In the genomic region with DNA sequence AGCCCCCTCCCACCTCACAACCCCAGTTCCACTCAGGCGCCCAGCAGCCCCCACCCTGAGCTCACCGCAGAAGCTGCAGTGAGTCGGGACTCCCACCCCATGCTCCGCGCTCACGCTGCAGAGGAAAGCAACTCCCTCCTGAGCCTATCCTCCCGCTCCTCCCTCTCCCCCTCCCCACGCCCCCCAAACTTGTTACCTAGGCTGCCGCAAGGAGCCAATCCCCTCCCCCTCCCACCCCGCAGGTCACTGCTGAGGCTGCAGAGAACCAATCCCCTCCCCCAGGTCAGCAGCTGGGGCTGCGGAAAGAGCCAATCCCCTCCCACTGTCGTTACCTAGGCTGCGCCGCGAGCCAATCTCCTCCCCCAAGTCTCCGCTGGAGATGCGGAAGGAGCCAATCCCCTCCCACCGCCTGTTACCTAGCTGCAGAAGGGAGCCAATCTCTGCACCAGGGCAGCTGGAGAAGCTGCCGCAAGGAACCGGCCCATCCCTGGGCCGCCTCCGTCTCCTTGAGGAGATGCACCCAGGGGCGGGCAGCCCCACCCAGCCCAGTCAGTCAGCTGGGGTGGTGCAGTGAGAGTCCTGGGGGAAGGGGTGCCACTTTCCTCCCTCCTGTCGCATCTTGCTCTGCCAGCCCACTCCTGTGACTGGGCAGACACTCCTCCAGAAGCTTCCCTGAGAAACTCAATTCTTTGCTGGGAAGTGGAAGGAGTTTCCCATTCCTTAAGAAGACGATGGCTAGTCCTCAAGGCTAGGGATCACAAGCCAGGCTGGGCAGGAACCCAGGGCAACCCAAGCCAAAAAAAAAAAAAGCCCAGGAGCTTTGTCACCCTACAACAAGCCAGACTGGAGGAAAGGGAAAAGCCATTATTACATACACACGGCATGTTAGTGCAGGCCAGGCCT, we compare ENCODE assay signal across 8 mouse cellular contexts. TPM values are rescaled to one million over a fixed set of nuclear protein-coding genes. Genes with fewer than 3 reads are reported as not detected.
DNase-seq lines count a peak whose midpoint lies in the region; ATAC-seq and TF ChIP-seq lines count a peak whose summit lies in the region.

No protein-coding gene starts in this region.

- no peak for TF ChIP-seq CTCF in bone marrow macrophage, adult 2 months (IDR thresholded peaks at IDR 0.05; ENCODE audit: low read depth, low read length)
- no peak for TF ChIP-seq CTCF in spleen, adult 2 months (IDR thresholded peaks at IDR 0.05; ENCODE audit: extremely low read depth, insufficient read depth, insufficient read length, insufficient replicate concordance)

- peak overlapping the region; percentile 31 for H3K9ac ChIP-seq in embryonic facial prominence, embryonic 15.5 days
- peak overlapping the region; percentile 73 for H3K9ac ChIP-seq in kidney, embryonic 14.5 days (ENCODE audit: low read depth, low read length)
- H3K9ac ChIP-seq in limb, embryonic 14.5 days (ENCODE audit: low read depth, low read length, severe bottlenecking): peak overlapping the region; percentile 43
- H3K9ac ChIP-seq in midbrain, embryonic 16.5 days (ENCODE audit: low read depth, low read length): peak overlapping the region; percentile 74

- no peaks in the 10 kb centered on the region for H3K27me3 ChIP-seq in embryonic facial prominence, embryonic 15.5 days
- H3K27me3 ChIP-seq in heart, embryonic 10.5 days (ENCODE audit: insufficient read depth, poor library complexity, severe bottlenecking): no peaks in the 10 kb centered on the region
- no peaks in the 10 kb centered on the region for H3K27me3 ChIP-seq in kidney, embryonic 14.5 days (ENCODE audit: control insufficient read depth, insufficient read depth, low read length)
- H3K27me3 ChIP-seq in limb, embryonic 14.5 days (ENCODE audit: control insufficient read depth, insufficient read depth, low read length): no peaks in the 10 kb centered on the region
- H3K27me3 ChIP-seq in midbrain, embryonic 16.5 days (ENCODE audit: control insufficient read depth, insufficient read depth, low read depth, low read length): no peaks in the 10 kb centered on the region
- no peaks in the 10 kb centered on the region for H3K27me3 ChIP-seq in spleen, adult 2 months (ENCODE audit: control insufficient read depth, insufficient read depth, low read length)

- peak overlapping the region; percentile 69 for H3K27ac ChIP-seq in bone marrow macrophage, adult 2 months (ENCODE audit: insufficient read depth, low read depth, low read length)
- H3K27ac ChIP-seq in embryonic facial prominence, embryonic 15.5 days (replicated peaks): peak overlapping the region; percentile 83
- peak overlapping the region; percentile 80 for H3K27ac ChIP-seq in heart, embryonic 10.5 days
- H3K27ac ChIP-seq in kidney, embryonic 14.5 days (ENCODE audit: low read depth, low read length): peak overlapping the region; percentile 86
- peak overlapping the region; percentile 71 for H3K27ac ChIP-seq in limb, embryonic 14.5 days (replicated peaks; ENCODE audit: low read depth, low read length)
- H3K27ac ChIP-seq in midbrain, embryonic 16.5 days (ENCODE audit: low read length): peak overlapping the region; percentile 89
- no peak overlapping the region; the same call in 1 of the 2 replicates for H3K27ac ChIP-seq in spleen, adult 2 months (ENCODE audit: insufficient read depth, low read length)

- peaks cover 54% of the 10 kb centered on the region for H3K4me1 ChIP-seq in bone marrow macrophage, adult 2 months (ENCODE audit: control insufficient read depth, insufficient read depth, low read length)
- H3K4me1 ChIP-seq in embryonic facial prominence, embryonic 15.5 days: peaks cover 62% of the 10 kb centered on the region
- H3K4me1 ChIP-seq in heart, embryonic 10.5 days: peaks cover 65% of the 10 kb centered on the region
- H3K4me1 ChIP-seq in kidney, embryonic 14.5 days (ENCODE audit: control insufficient read depth, insufficient read depth, low read length): peaks cover 61% of the 10 kb centered on the region
- H3K4me1 ChIP-seq in limb, embryonic 14.5 days (ENCODE audit: control insufficient read depth, insufficient read depth, low read length): peaks cover 46% of the 10 kb centered on the region
- H3K4me1 ChIP-seq in midbrain, embryonic 16.5 days (ENCODE audit: control insufficient read depth, insufficient read depth, low read length): peaks cover 60% of the 10 kb centered on the region
- peaks cover 16% of the 10 kb centered on the region for H3K4me1 ChIP-seq in spleen, adult 2 months (ENCODE audit: control insufficient read depth, insufficient read depth, insufficient read length)

- TF ChIP-seq POLR2A in bone marrow macrophage, adult 2 months (IDR thresholded peaks at IDR 0.05; ENCODE audit: borderline replicate concordance, low read depth, low read length): no peak
- TF ChIP-seq POLR2A in limb, embryonic 14.5 days (IDR thresholded peaks at IDR 0.05; ENCODE audit: borderline replicate concordance, extremely low read depth, insufficient read depth, insufficient read length): no peak
- no peak for TF ChIP-seq POLR2A in spleen, adult 2 months (IDR thresholded peaks at IDR 0.05; ENCODE audit: low read depth, low read length)

- WGBS in embryonic facial prominence, embryonic 15.5 days: 1% methylated on average over 26 of the region's 26 CpGs
- WGBS in heart, embryonic 10.5 days: 2% methylated on average over 24 of the region's 26 CpGs
- WGBS in kidney, embryonic 14.5 days: under 1% methylated on average over 21 of the region's 26 CpGs
- WGBS in limb, embryonic 14.5 days: under 1% methylated on average over 13 of the region's 26 CpGs
- under 1% methylated on average over 23 of the region's 26 CpGs for WGBS in midbrain, embryonic 16.5 days
- WGBS in spleen, adult 2 months: 3% methylated on average over 25 of the region's 26 CpGs

- peak overlapping the region; percentile 67 for H3K4me3 ChIP-seq in bone marrow macrophage, adult 2 months (ENCODE audit: insufficient read depth, low read length)
- peak overlapping the region; percentile 50 for H3K4me3 ChIP-seq in embryonic facial prominence, embryonic 15.5 days (replicated peaks)
- H3K4me3 ChIP-seq in heart, embryonic 10.5 days: peak overlapping the region; percentile 66
- H3K4me3 ChIP-seq in kidney, embryonic 14.5 days (ENCODE audit: low read length): peak overlapping the region; percentile 55
- H3K4me3 ChIP-seq in limb, embryonic 14.5 days (replicated peaks; ENCODE audit: low read length): peak overlapping the region; percentile 49
- peak overlapping the region; percentile 54 for H3K4me3 ChIP-seq in midbrain, embryonic 16.5 days (ENCODE audit: low read depth, low read length)
- H3K4me3 ChIP-seq in spleen, adult 2 months (ENCODE audit: extremely low read depth, insufficient read depth, insufficient read length): peak overlapping the region; percentile 60

- H3K9me3 ChIP-seq in embryonic facial prominence, embryonic 15.5 days (replicated peaks): no peaks in the 10 kb centered on the region
- no peaks in the 10 kb centered on the region for H3K9me3 ChIP-seq in heart, embryonic 10.5 days
- H3K9me3 ChIP-seq in kidney, embryonic 14.5 days (ENCODE audit: control insufficient read depth, low read length): no peaks in the 10 kb centered on the region
- no peaks in the 10 kb centered on the region for H3K9me3 ChIP-seq in limb, embryonic 14.5 days (ENCODE audit: control insufficient read depth, low read length)
- no peaks in the 10 kb centered on the region for H3K9me3 ChIP-seq in midbrain, embryonic 16.5 days (replicated peaks; ENCODE audit: control insufficient read depth, low read length, poor library complexity, severe bottlenecking)

- ATAC-seq in embryonic facial prominence, embryonic 15.5 days (ENCODE audit: insufficient number of reproducible peaks, low FRiP score, low TSS enrichment, low read depth): peak; percentile 85
- peak; percentile 92 for ATAC-seq in kidney, embryonic 14.5 days (ENCODE audit: low FRiP score, low TSS enrichment)
- ATAC-seq in limb, embryonic 14.5 days (ENCODE audit: low FRiP score, low read depth): peak; percentile 93
- peak; percentile 89 for ATAC-seq in midbrain, embryonic 16.5 days

- H3K36me3 ChIP-seq in embryonic facial prominence, embryonic 15.5 days: peaks cover 49% of the 10 kb centered on the region
- peaks cover 65% of the 10 kb centered on the region for H3K36me3 ChIP-seq in heart, embryonic 10.5 days
- peaks cover 56% of the 10 kb centered on the region for H3K36me3 ChIP-seq in kidney, embryonic 14.5 days (ENCODE audit: control insufficient read depth, insufficient read depth, low read length)
- H3K36me3 ChIP-seq in limb, embryonic 14.5 days (ENCODE audit: control insufficient read depth, insufficient read depth, low read length): peaks cover 57% of the 10 kb centered on the region
- H3K36me3 ChIP-seq in midbrain, embryonic 16.5 days (ENCODE audit: control insufficient read depth, insufficient read depth, low read length): peaks cover 27% of the 10 kb centered on the region
- peaks cover 33% of the 10 kb centered on the region for H3K36me3 ChIP-seq in spleen, adult 2 months (ENCODE audit: control insufficient read depth, insufficient read depth, low read length)

- DNase-seq in B cell, adult 2 months: peak; percentile 84 to 87
- peak; percentile 96 for DNase-seq in heart, embryonic 10.5 days (ENCODE audit: low spot score)
- DNase-seq in limb, embryonic 14.5 days (ENCODE audit: low spot score): peak; percentile 95
- peak; percentile 65 to 86 for DNase-seq in spleen, adult 2 months (ENCODE audit: low read depth in 1 of 2, low spot score in 2 of 2)

- H3K4me2 ChIP-seq in embryonic facial prominence, embryonic 15.5 days (replicated peaks): peak overlapping the region; percentile 87
- peak overlapping the region; percentile 93 for H3K4me2 ChIP-seq in kidney, embryonic 14.5 days (replicated peaks; ENCODE audit: low read depth, low read length)
- H3K4me2 ChIP-seq in limb, embryonic 14.5 days (replicated peaks; ENCODE audit: low read depth, low read length, severe bottlenecking): peak overlapping the region; percentile 76
- H3K4me2 ChIP-seq in midbrain, embryonic 16.5 days (ENCODE audit: low read length): peak overlapping the region; percentile 96

RNA-seq across cellular contexts. Expression of a gene that starts 5.6 kb away (rescaled TPM):
- 105 and 106 TPM in 2 replicates for polyA plus RNA-seq in bone marrow macrophage, adult 2 months (2012; ENCODE audit: insufficient read depth, insufficient read length, missing spikeins)
- 71.7 and 76.0 TPM in 2 replicates for polyA plus RNA-seq in embryonic facial prominence, embryonic 15.5 days (2015; fragmentation: Nextera tagmentation; extraction: Ambion mirVana)
- polyA plus RNA-seq in heart, embryonic 10.5 days (2016; fragmentation: Nextera tagmentation; extraction: Ambion mirVana): 65.0 and 78.7 TPM in 2 replicates
- 37.3 and 43.2 TPM in 2 replicates for polyA plus RNA-seq in kidney, embryonic 14.5 days (2014; fragmentation: Nextera tagmentation; extraction: Ambion mirVana)
- 94.5 and 125 TPM in 2 replicates for polyA plus RNA-seq in limb, embryonic 14.5 days (2012; rRNA removed)
- 42.0 and 49.6 TPM in 2 replicates for polyA plus RNA-seq in limb, embryonic 14.5 days (2014; fragmentation: Nextera tagmentation; extraction: Ambion mirVana)
- polyA plus RNA-seq in midbrain, embryonic 16.5 days (2015; fragmentation: Nextera tagmentation; extraction: Ambion mirVana): 79.1 and 81.8 TPM in 2 replicates
- 63.0 and 76.9 TPM in 2 replicates for polyA plus RNA-seq in spleen, adult 2 months (2012; rRNA removed)

RNA-seq across cellular contexts. Expression of a gene that starts 25.5 kb away (rescaled TPM):
- polyA plus RNA-seq in bone marrow macrophage, adult 2 months (2012; ENCODE audit: insufficient read depth, insufficient read length, missing spikeins): 20.2 and 24.7 TPM in 2 replicates
- polyA plus RNA-seq in embryonic facial prominence, embryonic 15.5 days (2015; fragmentation: Nextera tagmentation; extraction: Ambion mirVana): 191 and 194 TPM in 2 replicates
- polyA plus RNA-seq in heart, embryonic 10.5 days (2016; fragmentation: Nextera tagmentation; extraction: Ambion mirVana): 86.6 and 90.1 TPM in 2 replicates
- polyA plus RNA-seq in kidney, embryonic 14.5 days (2014; fragmentation: Nextera tagmentation; extraction: Ambion mirVana): 94.7 and 106 TPM in 2 replicates
- 117 and 141 TPM in 2 replicates for polyA plus RNA-seq in limb, embryonic 14.5 days (2012; rRNA removed)
- 201 and 210 TPM in 2 replicates for polyA plus RNA-seq in limb, embryonic 14.5 days (2014; fragmentation: Nextera tagmentation; extraction: Ambion mirVana)
- 14.8 and 16.3 TPM in 2 replicates for polyA plus RNA-seq in midbrain, embryonic 16.5 days (2015; fragmentation: Nextera tagmentation; extraction: Ambion mirVana)
- polyA plus RNA-seq in spleen, adult 2 months (2012; rRNA removed): 7.6 and 10.6 TPM in 2 replicates

RNA-seq across cellular contexts. Expression of a gene that starts 35.2 kb away (rescaled TPM):
- 51.4 and 57.5 TPM in 2 replicates for polyA plus RNA-seq in bone marrow macrophage, adult 2 months (2012; ENCODE audit: insufficient read depth, insufficient read length, missing spikeins)
- polyA plus RNA-seq in embryonic facial prominence, embryonic 15.5 days (2015; fragmentation: Nextera tagmentation; extraction: Ambion mirVana): 93.4 and 102 TPM in 2 replicates
- polyA plus RNA-seq in heart, embryonic 10.5 days (2016; fragmentation: Nextera tagmentation; extraction: Ambion mirVana): 62.5 and 101 TPM in 2 replicates
- 137 and 181 TPM in 2 replicates for polyA plus RNA-seq in kidney, embryonic 14.5 days (2014; fragmentation: Nextera tagmentation; extraction: Ambion mirVana)
- polyA plus RNA-seq in limb, embryonic 14.5 days (2012; rRNA removed): 68.4 and 98.9 TPM in 2 replicates
- 87.8 and 98.5 TPM in 2 replicates for polyA plus RNA-seq in limb, embryonic 14.5 days (2014; fragmentation: Nextera tagmentation; extraction: Ambion mirVana)
- polyA plus RNA-seq in midbrain, embryonic 16.5 days (2015; fragmentation: Nextera tagmentation; extraction: Ambion mirVana): 56.2 and 66.3 TPM in 2 replicates
- polyA plus RNA-seq in spleen, adult 2 months (2012; rRNA removed): 13.9 and 18.2 TPM in 2 replicates

RNA-seq across cellular contexts. Expression of a gene that starts 46.8 kb away (rescaled TPM):
- 37.0 and 37.8 TPM in 2 replicates for polyA plus RNA-seq in bone marrow macrophage, adult 2 months (2012; ENCODE audit: insufficient read depth, insufficient read length, missing spikeins)
- 22.4 and 23.8 TPM in 2 replicates for polyA plus RNA-seq in embryonic facial prominence, embryonic 15.5 days (2015; fragmentation: Nextera tagmentation; extraction: Ambion mirVana)
- polyA plus RNA-seq in heart, embryonic 10.5 days (2016; fragmentation: Nextera tagmentation; extraction: Ambion mirVana): 16.6 and 17.8 TPM in 2 replicates
- polyA plus RNA-seq in kidney, embryonic 14.5 days (2014; fragmentation: Nextera tagmentation; extraction: Ambion mirVana): 8.6 and 10.2 TPM in 2 replicates
- polyA plus RNA-seq in limb, embryonic 14.5 days (2012; rRNA removed): 28.3 and 28.7 TPM in 2 replicates
- 11.9 and 13.3 TPM in 2 replicates for polyA plus RNA-seq in limb, embryonic 14.5 days (2014; fragmentation: Nextera tagmentation; extraction: Ambion mirVana)
- 46.7 TPM in 2 replicates for polyA plus RNA-seq in midbrain, embryonic 16.5 days (2015; fragmentation: Nextera tagmentation; extraction: Ambion mirVana)
- 27.2 and 28.6 TPM in 2 replicates for polyA plus RNA-seq in spleen, adult 2 months (2012; rRNA removed)
